Mouse (Mus musculus): ENCODE results near the gene H3f3b.
A peak's percentile ranks its signal among the peaks of the same experiment; 100 is the strongest.
"Not testable (repeated sequence)": the region's sequence is repeated elsewhere in the genome, so short reads cannot be mapped to it uniquely, and the experiment has no call there.

The H3f3b gene

DNA sequence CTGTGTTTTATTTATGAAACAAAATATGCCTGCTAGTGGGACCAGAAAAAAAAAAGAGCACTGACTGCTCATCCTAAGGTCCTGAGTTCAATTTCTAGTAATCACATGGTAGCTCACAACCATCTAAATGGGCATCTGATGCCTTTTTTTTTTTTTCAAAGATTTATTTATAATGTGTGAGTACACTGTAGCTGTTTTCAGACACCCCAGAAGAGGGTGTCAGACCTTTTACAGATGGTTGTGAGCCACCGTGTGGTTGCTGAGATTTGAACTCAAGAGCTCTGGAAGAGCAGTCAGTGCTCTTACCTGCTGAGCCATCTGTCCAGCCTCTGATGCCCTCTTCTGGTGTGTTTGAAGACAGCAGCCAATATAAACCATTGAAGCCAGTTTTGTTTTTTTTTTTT, 7.2 kb downstream of the H3f3b start:
- no peak for DNase-seq

DNA sequence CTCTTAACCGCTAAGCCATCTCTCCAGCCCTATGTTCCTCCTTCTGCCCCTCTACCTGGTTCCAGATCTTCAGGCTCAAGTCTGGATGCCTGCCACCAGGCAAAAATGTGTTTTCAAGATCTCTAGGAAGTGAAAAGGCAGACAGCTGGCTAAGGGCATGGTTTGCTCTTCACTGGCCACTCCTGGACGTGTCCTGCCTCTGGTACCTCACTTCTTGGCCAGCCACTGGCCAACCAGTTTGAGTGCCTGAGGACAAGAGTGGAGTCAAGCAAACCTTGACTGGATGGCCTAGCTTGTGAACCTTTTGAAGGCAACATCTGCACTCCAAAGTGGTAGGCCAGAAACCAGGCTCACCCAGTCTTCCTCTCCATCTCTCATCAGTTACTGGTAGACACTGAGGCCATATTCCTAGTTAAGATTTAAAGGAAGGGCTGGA, 7.8 kb downstream of the H3f3b start:
- DNase-seq, result no peak

DNA sequence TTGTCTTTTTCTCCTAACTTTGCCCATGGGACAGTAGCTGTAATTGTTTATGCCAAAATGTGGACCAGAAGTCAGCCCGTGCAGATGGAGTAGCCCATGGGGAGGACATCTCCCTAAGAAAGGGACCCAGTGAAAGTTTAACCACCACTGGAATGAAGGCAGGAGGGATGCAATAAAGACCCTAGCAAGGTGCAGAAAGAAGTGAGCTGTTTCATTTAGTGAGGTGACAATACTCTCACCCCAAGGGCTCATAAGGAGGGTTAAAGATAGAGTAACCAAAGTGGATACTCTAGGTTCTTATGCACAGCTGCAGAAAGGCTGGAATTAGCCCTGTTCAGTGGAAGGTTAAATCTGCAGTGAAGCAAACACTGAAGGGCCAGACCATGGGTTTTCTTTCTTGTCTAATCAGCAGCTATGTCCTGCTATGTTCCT, 8.4 kb downstream of the H3f3b start:
- no peak for DNase-seq

DNA sequence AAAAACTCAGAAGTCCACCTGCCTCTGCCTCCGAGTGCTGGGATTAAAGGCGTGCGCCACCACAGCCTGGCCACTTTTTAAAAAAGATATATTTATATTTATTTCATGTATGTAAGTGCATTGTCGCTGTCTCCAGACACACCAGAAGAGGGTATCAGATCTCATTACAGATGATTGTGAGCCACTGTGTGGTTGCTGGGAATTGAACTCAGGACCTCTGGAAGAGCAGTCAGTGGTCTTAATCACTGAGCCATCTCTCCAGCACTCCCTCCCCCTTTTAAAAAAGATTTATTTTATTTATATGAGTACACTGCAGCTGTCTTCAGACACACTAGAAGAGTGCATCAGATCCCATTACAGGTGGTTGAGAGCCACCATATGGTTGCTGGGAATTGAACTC, 8.9 kb downstream of the H3f3b start:
- not testable (repeated sequence) for DNase-seq

DNA sequence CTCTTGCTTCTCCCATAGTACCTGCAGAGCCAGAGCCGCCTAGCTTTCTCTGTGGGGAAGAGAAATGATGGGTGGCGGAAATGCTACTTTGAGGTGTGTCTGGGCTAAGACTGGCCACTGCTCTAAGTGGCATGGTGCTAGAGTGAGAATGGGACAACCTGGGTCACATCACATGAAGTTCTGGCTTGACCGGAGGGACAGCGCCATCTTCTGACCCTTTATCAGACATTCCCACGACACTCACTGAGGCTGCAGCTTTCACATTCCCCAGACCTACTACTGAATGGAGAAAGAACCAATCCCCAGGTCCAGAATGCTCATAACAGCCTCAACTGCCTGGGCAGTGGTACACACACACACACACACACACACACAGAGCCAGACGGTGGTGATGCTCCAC, 9.7 kb downstream of the H3f3b start:
- DNase-seq, result peak; percentile 59

DNA sequence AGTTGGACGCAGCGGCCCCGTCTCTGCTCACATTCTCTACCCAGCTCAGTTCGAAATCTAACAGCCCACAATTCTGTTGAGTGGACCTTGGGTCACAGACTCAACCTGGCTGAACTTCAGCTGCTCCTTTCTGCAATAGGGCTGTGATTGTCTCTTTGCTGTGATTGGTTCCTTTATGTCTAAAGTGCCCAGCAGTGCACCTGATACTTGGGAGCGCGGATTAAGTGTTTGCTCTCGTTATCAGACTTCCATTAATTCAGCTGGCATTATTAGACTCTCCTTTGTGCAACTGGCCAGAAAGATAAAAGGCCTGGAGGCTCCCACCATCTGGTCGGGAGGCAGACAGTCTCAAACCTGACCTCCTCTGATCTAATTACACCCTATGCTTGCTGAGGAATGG, 12.9 kb downstream of the H3f3b start:
- no peak for DNase-seq

DNA sequence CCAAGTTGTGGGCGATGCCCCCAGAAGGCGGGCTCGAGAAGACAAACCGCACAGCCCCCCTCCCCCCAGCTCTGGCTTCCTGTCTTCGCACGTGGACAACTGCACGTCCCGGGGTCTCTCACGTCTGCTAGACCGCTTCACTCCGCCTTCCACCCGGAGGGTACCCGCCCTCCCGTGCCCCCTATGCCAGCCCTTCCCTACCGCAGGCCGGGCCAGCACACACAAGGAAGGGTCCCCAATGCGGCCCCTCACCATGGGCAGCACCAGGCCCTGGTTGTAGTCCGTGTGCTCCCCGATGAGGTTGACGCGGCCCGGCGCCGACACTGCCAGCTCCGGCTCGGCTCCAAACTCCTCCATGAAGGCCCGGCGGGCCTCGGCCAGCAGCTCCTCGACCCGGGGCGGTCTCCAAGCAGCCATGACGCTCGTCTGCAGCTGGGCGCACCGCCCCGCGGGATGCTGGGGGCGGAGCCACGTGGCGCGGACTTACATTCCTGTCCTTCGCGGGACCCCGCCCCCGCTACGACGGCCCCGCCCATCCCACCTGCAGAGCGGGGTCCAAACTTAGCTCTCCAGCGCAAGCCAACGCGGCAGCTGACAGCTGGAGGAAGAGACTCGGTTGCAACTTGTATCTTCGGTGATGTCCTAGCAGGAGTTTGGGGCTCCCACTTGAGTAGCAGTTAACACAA, 15.4 kb downstream of the H3f3b start, which contains the start of gene Galk1:
Gene Galk1 (minus strand): TSS at position 458 of the 686 bp plus-strand sequence.
- peak; percentile 96 for DNase-seq

DNA sequence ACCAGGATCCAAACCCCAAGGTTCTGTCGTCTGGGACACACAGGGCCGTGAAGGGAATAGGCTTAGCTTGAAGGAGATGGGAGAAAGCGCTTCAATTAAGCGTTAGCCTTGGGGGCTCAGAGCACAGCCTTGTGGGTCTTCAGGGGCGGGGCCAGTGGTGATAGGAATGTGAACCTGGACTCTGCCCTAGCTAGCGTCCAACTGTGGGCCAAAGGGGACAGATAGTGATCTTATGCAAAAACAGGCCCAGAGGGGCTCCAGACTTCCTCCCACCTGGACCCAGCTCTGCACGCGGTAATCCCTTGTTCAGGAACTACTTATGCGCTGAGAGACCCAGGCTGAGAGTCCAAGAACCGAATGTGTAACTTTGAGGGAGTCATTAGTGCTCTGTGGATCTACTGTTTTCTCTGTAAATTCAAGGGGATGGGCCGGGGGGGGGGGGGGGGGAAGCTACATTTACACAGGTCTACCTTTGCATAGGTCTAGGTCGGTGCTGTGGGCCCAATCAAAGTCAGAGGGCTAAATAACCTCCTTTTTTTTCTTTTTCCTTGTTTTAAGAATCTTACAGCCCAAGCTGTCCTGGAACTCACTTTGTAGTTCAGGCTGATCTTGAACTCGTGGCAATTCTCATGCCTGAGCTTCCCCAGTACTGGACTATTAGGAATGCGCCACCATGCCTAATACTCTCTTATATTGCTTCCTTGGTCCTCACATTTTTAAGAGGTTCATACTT, 16.1 kb downstream of the H3f3b start:
- peak; percentile 58 for DNase-seq

DNA sequence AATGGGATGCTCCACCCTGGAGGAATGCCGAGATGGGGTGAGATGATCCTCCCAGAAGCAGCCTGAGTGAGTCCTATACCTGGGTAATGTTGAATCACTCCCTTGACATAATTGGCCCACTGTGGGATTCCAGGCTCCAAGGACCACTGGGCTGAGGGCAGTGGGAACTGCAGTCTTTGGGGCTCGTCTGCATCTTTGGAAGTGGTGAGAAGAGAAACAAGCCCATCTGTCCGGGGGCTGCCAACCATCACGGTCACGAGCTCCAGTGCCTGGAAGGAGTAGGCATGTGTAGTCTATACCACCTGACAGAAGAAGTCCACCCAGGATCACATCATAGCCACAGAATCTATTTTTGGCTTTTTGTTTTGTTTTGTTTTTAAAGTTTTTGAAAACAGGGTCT, 16.8 kb downstream of the H3f3b start:
- DNase-seq, result no peak

DNA sequence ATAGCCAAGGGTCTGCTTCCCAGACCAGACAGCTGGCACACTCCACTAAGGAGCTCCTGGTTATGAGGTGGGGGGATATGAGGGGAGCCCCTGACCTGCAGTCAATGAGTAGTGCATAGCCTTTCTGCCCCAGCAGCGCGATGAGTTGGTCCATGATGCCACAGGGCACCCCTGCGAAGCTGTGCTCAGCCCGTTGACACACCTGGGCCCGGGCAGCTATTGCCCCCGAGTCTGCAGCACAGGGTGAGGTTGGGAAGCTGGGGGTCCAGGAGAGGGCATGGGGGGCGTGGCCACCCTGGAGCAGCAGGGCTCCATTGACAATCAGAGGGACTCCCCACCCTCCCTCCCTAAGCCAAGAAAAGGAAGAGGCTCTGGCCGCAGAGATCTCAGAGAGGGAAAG, 17.6 kb downstream of the H3f3b start:
- no peak for DNase-seq

DNA sequence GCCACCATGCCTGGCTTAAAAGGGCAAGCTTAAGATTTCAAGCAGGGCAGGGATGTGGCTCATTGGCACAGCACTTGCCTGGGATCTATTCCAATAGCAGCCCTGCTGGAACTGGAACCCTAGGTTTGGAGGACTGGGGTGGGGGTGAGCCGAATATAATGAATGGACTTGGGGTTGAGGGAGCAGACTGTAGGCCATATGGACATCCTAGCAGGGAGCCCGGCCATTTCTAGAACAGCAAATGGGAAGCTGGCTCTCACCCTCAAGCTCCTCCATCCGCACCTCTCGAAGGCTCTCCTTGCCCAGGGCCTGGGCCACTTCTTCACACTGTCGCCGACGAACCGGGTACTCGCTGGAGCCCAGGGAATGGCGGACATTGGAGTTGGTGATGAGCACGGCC, 18.1 kb downstream of the H3f3b start:
- no peak for DNase-seq

DNA sequence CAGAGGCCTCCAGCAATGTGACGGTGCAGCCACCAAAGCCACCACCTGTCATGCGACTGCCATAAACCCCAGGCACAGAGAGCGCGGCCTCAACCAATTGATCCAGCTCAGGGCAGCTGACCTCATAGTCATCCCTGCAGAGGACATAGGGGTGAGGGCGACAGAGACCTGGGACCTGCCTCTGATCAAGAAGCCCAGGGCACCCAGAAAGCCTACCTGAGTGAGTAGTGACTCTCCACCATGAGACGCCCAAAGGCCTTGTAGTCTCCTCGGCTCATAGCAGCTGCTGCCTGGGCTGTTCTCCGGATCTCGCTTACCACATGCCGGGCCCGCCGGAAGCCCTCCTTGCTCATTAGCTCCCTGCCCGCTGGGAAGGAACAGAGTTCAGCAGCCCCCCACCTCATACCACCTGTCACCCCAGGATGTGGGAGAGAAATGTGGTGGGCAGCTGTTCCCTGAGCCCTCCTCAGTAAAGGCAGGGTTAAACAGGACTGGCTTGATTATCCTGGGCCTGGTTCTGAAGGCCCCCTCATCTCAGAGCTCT, 18.9 kb downstream of the H3f3b start:
- no peak for DNase-seq

DNA sequence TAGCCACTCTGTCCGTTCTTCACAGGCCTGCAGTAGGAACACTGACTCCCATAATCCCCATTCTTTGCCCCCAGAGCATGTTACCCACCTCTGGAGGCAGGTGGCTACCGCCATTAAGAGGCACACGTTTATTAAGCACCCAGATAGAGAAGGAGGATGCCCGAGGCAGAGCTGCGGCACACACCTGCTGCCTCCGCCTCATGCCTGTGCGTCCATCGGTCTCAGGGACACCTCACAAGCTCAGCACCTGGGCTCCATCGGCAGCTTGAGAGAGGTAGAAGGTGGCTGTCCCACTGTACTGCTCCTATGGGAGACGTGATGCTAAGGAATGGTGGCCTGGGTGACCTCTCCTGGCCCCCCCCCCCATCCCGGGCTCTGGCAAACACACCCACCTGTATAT, 19.4 kb downstream of the H3f3b start:
- no peak for DNase-seq

DNA sequence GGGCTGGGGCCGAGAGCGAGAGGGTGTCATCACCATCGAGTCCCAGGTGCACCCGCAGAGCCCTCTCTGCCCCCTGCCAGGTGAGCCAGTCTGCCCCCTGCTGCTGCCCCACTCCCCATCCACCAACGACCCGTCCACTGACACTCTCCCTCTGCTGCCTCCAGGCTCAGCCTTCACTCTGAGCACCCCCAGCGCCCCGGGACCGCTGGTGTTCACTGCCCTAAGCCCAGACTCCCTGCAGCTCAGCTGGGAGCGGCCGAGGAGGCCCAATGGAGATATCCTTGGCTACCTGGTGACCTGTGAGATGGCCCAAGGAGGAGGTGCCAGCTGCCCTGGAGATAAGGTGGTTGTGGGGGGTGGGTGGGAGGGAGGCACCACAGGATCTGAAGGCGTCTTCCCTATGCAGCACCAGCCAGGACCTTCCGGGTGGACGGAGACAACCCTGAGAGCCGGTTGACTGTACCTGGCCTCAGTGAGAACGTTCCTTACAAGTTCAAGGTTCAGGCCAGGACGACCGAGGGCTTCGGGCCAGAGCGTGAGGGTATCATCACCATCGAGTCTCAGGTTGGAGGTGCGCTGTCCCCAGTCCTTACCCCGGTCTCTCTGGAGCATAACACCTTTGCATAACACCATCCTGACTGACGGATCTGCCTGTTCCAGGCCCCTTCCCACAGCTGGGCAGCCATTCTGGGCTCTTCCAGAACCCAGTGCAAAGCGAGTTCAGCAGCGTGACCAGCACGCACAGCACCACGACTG, 20.5 kb downstream of the H3f3b start:
- DNase-seq, result no peak

DNA sequence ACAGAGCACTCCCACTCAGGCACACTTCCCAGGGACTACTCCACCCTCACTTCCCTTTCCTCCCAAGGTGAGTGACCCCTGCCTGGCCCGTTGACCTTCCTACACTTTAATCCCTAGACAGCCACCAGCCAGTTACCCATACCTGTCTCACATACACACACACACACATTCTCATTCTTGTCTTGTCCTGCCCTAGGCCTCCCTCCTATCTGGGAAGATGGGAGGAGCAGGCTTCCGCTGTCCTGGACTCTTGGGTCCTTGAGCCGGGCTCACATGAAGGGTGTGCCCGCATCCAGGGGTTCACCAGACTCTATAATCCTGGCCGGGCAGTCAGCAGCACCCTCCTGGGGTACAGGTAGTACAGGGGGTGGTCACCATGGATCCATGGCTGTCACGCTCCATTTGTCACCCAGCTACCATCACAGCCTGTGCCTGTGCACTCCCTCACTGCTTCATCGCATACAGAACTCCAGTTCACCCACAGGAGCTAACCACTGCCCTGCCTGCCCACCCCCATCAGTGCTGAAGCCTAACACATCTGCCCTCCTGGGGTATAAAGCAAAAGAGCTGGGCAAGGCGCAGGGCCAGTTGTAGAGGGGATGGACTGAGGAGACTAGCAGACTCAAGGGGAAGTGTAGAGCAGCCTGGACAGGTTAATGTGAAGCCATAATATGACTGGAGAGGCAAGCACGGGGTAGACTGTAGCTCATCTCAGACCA, 21.9 kb downstream of the H3f3b start:
- DNase-seq, result no peak

DNA sequence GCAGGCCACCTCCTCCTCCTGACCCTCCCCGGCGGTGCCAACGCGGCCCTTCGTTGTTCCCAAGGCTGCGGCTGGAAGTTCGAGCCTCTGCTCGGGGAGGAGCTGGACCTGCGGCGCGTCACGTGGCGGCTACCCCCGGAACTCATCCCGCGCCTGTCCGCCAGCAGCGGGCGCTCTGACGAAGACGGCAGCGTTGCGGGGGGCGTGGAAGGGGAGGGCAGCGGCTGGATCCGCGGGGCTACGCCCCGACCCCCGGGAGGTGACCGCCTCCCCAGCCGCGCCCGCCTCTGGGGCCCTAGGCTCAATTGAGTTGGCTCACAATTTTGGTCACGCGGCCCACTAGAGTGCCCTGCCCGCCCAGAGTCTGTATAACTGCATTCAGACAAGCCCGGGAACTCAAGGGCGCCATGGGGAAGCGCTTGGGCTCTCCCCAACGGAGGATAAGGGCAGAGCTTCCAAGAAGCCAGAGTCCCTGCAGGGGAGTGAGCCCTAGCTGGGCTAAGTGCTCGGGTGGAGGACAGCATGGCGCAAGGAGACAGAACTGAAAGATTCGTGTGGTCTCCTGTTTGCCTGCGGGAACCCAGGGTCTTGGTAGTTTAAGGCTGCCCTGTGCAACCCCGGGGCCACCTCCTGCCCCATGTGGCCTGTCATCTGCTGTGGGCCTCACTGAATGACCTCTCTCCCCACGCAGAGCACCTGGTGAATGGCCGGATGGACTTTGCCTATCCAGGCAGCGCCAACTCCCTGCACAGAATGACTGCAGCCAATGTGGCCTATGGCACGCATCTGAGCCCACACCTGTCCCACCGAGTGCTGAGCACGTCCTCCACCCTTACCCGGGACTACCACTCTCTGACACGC, 22.7 kb downstream of the H3f3b start:
- DNase-seq, result peak; percentile 89

DNA sequence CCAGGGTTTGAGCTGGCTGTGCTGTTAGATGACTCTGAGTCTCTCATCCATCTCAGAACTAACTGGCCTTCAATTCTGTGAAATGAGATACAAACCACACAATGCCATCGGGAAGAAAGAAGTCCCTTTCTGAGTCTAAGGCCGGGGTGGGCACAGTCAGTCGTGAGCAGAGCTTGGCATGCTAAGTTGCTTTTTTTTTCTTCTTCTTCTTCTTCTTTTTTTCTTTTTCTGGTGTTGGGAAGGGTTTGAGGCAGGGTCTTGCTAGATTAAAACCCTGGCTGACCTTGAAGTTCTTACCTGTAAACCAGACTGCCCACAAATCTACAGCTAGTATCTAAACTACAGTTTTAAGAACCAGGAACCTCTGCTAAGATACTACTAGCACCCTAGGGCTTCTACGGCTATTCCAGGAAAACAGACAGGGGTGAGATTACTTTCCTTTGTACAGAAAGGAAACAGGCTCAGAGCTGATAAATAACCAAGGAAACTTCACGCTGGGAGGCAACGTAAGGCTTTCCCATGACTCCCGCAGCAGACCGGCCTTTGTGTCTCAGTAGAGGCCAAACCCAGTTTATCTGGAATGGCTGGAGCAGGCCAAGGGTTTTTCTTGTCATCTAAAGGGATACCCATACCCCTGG, 23.5 kb downstream of the H3f3b start:
- no peak for DNase-seq

DNA sequence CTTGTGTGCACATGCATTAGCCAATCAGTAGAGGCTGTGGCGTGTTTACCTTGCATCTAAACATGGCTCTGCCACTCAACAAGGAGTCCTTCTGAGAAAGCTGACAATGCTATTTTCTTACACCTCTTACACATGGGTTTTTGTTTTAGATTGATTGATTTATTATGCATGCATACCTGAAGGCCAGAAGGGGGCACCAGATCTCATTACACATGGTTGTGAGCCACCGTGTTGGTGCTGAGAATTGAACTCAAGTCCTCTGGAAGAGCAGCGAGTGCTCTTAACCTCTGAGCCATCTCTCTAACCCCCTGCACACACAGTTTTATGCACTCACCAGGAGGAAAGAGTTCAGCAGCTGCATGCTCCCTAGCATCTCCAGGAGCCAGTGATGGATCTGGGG, 24.9 kb downstream of the H3f3b start:
- DNase-seq, result no peak

DNA sequence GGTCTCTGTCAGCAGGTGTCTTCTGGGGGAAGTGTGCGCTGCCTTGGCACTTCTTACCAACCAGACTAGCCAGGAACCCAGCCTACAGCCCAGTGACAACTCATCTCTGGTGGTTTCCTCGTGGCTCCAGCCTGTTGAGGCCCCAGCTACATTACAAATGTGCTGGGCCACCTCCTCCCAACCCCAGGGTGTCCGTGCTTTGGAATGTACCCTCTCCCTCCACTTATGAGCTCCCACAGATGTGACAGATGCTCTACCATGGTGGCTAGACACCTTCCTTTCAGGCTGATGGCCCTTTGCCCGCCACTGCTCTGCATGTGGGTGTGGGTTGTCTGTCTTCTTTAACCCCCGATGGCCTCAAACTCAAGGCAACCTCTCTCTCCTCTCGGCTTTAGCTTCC, 26.0 kb downstream of the H3f3b start:
- DNase-seq, result no peak

DNA sequence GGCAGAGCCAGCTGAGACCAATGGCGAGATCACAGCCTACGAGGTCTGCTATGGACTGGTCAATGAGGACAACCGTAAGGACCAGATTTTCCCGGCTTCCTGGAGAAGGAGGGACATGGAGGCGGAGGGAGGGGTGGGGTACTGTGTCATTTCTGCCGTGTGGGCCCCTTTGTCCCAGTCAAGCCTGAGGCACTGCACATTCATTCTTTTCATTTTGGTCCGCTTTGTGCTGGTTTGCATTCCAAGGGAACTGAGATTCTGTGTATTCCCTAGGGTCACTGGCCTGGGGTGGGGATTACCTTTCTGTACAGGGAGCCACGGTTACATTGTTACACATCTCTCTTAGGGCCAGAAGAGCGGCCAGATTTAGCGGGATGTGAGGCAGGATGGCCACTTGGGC, 27.2 kb downstream of the H3f3b start:
- DNase-seq, result no peak

DNA sequence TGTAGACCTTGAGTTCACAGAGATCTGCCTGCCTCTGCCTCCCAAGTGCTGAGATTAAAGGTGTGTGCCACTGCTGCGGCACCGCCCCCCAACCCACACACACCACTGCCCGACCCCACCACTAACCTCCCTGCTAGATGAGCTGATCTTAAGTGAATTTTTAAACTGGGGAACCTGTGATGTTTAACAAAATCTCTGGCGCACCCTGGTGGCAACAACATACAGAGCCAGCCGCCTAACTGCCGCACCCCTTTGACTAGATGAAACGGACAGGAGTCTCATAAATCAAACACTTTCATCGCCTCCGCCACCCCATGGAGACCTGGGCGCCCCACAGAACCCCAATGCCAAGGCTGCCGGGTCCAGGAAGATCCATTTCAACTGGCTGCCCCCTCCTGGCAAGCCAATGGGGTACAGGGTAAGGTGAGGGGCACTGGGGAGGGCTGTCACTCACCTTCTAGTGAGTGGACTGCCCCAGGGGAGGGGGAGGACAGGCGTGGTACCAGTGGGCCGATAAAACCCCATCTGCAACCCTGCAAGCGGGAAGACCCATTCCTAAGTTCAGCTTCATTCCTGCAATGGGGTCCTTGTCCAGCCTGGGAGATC, 28.1 kb downstream of the H3f3b start:
- peak; percentile 88 for DNase-seq

Measured in embryo, embryonic 11 days (tissue).